Mouse (Mus musculus) kidney, adult 9 months (tissue): ENCODE measurements around the gene Tpm1.

Experiments
- DNase-seq: peaks from one replicate; pipeline ENCODE4 v3.0.0; 2022

Gene Tpm1

GRCm38 (mm10) chr9:67049086-67049824, at the start of gene Tpm1:
Gene Tpm1 (minus strand): TSS chr9:67049406.
- peak; percentile 52 for DNase-seq

GRCm38 (mm10) chr9:67094371-67094770, 45.2 kb upstream of the Tpm1 start:
- DNase-seq = no peak

GRCm38 (mm10) chr9:67092210-67092609, 43.0 kb upstream of the Tpm1 start:
- DNase-seq = no peak

- no peak for DNase-seq
These were observed 42.4 kb upstream of the Tpm1 start for GRCm38 (mm10) chr9:67091598-67091997.

GRCm38 (mm10) chr9:67091151-67091550, 41.9 kb upstream of the Tpm1 start:
- DNase-seq = no peak

GRCm38 (mm10) chr9:67090633-67091045, 41.4 kb upstream of the Tpm1 start:
- no peak for DNase-seq

GRCm38 (mm10) chr9:67089167-67089566, 40.0 kb upstream of the Tpm1 start:
- no peak for DNase-seq

- no peak for DNase-seq
These were observed 34.6 kb upstream of the Tpm1 start for GRCm38 (mm10) chr9:67083801-67084200.

- DNase-seq = no peak
These were observed 32.5 kb upstream of the Tpm1 start for GRCm38 (mm10) chr9:67081688-67082087.

- peak; percentile 52 for DNase-seq
These were observed 28.6 kb upstream of the Tpm1 start for GRCm38 (mm10) chr9:67077658-67078319.

GRCm38 (mm10) chr9:67077266-67077657, 28.1 kb upstream of the Tpm1 start:
- DNase-seq = no peak

GRCm38 (mm10) chr9:67072182-67072581, 23.0 kb upstream of the Tpm1 start:
- DNase-seq = peak; percentile 46

GRCm38 (mm10) chr9:67071596-67071995, 22.4 kb upstream of the Tpm1 start:
- DNase-seq = no peak

GRCm38 (mm10) chr9:67071103-67071502, 21.9 kb upstream of the Tpm1 start:
- DNase-seq = no peak

- DNase-seq = no peak
These were observed 17.4 kb upstream of the Tpm1 start for GRCm38 (mm10) chr9:67066616-67067015.

- DNase-seq = no peak
These were observed 10.5 kb upstream of the Tpm1 start for GRCm38 (mm10) chr9:67059714-67060113.

GRCm38 (mm10) chr9:67058366-67058765, 9.2 kb upstream of the Tpm1 start:
- no peak for DNase-seq

- no peak for DNase-seq
These were observed 1.6 kb upstream of the Tpm1 start for GRCm38 (mm10) chr9:67050736-67051337.

GRCm38 (mm10) chr9:67049836-67050235, 630 bp upstream of the Tpm1 start:
- no peak for DNase-seq

GRCm38 (mm10) chr9:67048483-67049085, 622 bp downstream of the Tpm1 start:
- no peak for DNase-seq

- no peak for DNase-seq
These were observed 1.4 kb downstream of the Tpm1 start for GRCm38 (mm10) chr9:67047606-67048482.

GRCm38 (mm10) chr9:67046881-67047605, 2.2 kb downstream of the Tpm1 start:
- DNase-seq = peak; percentile 39
